In genomic region chr3:131272374-131273100, GRCm38 (mm10) we compare ENCODE assay signal across 8 mouse cellular contexts. TPM values are rescaled to one million over a fixed set of nuclear protein-coding genes. Genes with fewer than 3 reads are reported as not detected.
A peak's percentile ranks its signal among the peaks of the same experiment; 100 is the strongest.
DNase-seq lines count a peak whose midpoint lies in the region; ATAC-seq and TF ChIP-seq lines count a peak whose summit lies in the region.

No protein-coding gene starts in this region.

- no peaks in the 10 kb centered on the region; the same call in 1 of the 2 replicates for H3K4me1 ChIP-seq in testis, adult 2 months (ENCODE audit: control insufficient read depth, insufficient read depth, low read length)
- peaks cover 7% of the 10 kb centered on the region for H3K4me1 ChIP-seq in forebrain, embryonic 16.5 days (replicated peaks; ENCODE audit: control insufficient read depth, insufficient read depth, low read length)

- H3K4me3 ChIP-seq in testis, adult 2 months (ENCODE audit: control insufficient read depth, low read depth, low read length), result peak overlapping the region; percentile 38
- H3K4me3 ChIP-seq in forebrain, embryonic 16.5 days (replicated peaks; ENCODE audit: low read length), result peak overlapping the region; percentile 55

- H3K27ac ChIP-seq in testis, adult 2 months (ENCODE audit: control insufficient read depth, insufficient read depth, low read depth, low read length), result no peak overlapping the region; the same call in 1 of the 2 replicates
- no peak overlapping the region for H3K27ac ChIP-seq in forebrain, embryonic 16.5 days (ENCODE audit: low read length)

- no peaks in the 10 kb centered on the region for H3K27me3 ChIP-seq in testis, adult 2 months (ENCODE audit: control insufficient read depth, insufficient read depth, low read length)
- no peaks in the 10 kb centered on the region for H3K27me3 ChIP-seq in forebrain, embryonic 16.5 days (replicated peaks; ENCODE audit: control insufficient read depth, insufficient read depth, low read length)

- ATAC-seq in forebrain, embryonic 16.5 days, result no peak; the same call in 1 of the 2 replicates
- ATAC-seq in cerebellum, adult (ENCODE audit: insufficient number of reproducible peaks, low FRiP score, low TSS enrichment), result no peak

- no peak for DNase-seq in testis, postnatal 10 days (ENCODE audit: low spot score)
- DNase-seq in large intestine, adult 2 months (ENCODE audit: low read depth, low spot score), result peak; percentile 63
- DNase-seq in skeletal muscle tissue, adult 2 months (ENCODE audit: low read depth, low spot score), result peak; percentile 51
- DNase-seq in spleen, postnatal 14 days (ENCODE audit: low spot score in 2 of 2), result no peak
- no peak for DNase-seq in layer of hippocampus, adult 8-10 months (ENCODE audit: low spot score in 2 of 2)

- no peak for TF ChIP-seq POLR2A in testis, adult 2 months (IDR thresholded peaks at IDR 0.05; ENCODE audit: control insufficient read depth, low read depth, low read length)

- H3K9ac ChIP-seq in forebrain, embryonic 16.5 days (replicated peaks; ENCODE audit: low read depth, low read length), result peak overlapping the region; percentile 64; the same call in 1 of the 2 replicates

- WGBS in forebrain, embryonic 16.5 days, result 59% methylated on average over 10 of the region's 10 CpGs
- WGBS in large intestine, adult 2 months, result 5% methylated on average over 10 of the region's 10 CpGs

- H3K4me2 ChIP-seq in forebrain, embryonic 16.5 days (ENCODE audit: low read length), result peak overlapping the region; percentile 70

- H3K36me3 ChIP-seq in testis, adult 2 months (ENCODE audit: control insufficient read depth, insufficient read depth, low read length), result no peaks in the 10 kb centered on the region
- no peaks in the 10 kb centered on the region for H3K36me3 ChIP-seq in forebrain, embryonic 16.5 days (ENCODE audit: control insufficient read depth, insufficient read depth)

- no peaks in the 10 kb centered on the region for H3K9me3 ChIP-seq in forebrain, embryonic 16.5 days (ENCODE audit: control insufficient read depth, low read length)

- TF ChIP-seq CTCF in testis, adult 2 months (IDR thresholded peaks at IDR 0.05; ENCODE audit: control insufficient read depth, insufficient read depth, insufficient replicate concordance, low read depth, low read length), result no peak

RNA-seq across cellular contexts. Expression of gene Hadh, which starts 0.6 kb away (rescaled TPM):
- polyA plus RNA-seq in testis, adult 2 months (2012; rRNA removed), result 30.2 and 36.2 TPM in 2 replicates
- polyA plus RNA-seq in forebrain, embryonic 16.5 days (2015; fragmentation: Nextera tagmentation; extraction: Ambion mirVana), result 20.1 and 21.6 TPM in 2 replicates
- 210 and 377 TPM in 2 replicates for polyA plus RNA-seq in large intestine, adult 2 months (2012; rRNA removed)
- total RNA-seq in layer of hippocampus, adult 8-10 months (2022), result 10 to 100 TPM; 19.1 to 28.0 (median 24.6) TPM

RNA-seq across cellular contexts. Expression of gene Cyp2u1, which starts 30.5 kb away (rescaled TPM):
- polyA plus RNA-seq in testis, adult 2 months (2012; rRNA removed), result 4.6 and 4.7 TPM in 2 replicates
- polyA plus RNA-seq in forebrain, embryonic 16.5 days (2015; fragmentation: Nextera tagmentation; extraction: Ambion mirVana), result 7.0 TPM in 2 replicates
- 6.1 and 13.5 TPM in 2 replicates for polyA plus RNA-seq in large intestine, adult 2 months (2012; rRNA removed)
- 10 to 100 TPM; 17.3 to 19.3 (median 18.1) TPM for total RNA-seq in layer of hippocampus, adult 8-10 months (2022)

Comparison
In these comparisons a context has a peak if more than half of its experiments do, and no peak if none do; other contexts are left out.
1. DNase-seq: peak in large intestine, adult 2 months (single experiment) and skeletal muscle tissue, adult 2 months (single experiment); none in testis, postnatal 10 days (single experiment), spleen, postnatal 14 days (0 of 2) and layer of hippocampus, adult 8-10 months (0 of 2).